In genomic region chr6:87589718-87590393, GRCm38 (mm10) we compare ENCODE assay signal across 8 mouse cellular contexts. TPM values are rescaled to one million over a fixed set of nuclear protein-coding genes. Genes with fewer than 3 reads are reported as not detected.
DNase-seq lines count a peak whose midpoint lies in the region; ATAC-seq and TF ChIP-seq lines count a peak whose summit lies in the region.

No protein-coding gene starts in this region.

- in situ Hi-C loops in CH12.LX (cut with MboI; ENCODE audit: low pct_ligation_motif_present, low pct_unique_long_range_greater_than_20kb, low sequenced_read_pairs): no loop called here

- dilution Hi-C loops in CH12.LX (cut with MboI; ENCODE audit: extremely low pct_ligation_motif_present, extremely low pct_unique_long_range_greater_than_20kb, low sequenced_read_pairs): no loop called here

- H3K36me3 ChIP-seq in CH12.LX (replicated peaks in 1 of 2; ENCODE audit: control insufficient read depth in 1 of 2, insufficient read depth in 1 of 2, low read length in 1 of 2): no peaks in the 10 kb centered on the region
- no peaks in the 10 kb centered on the region for H3K36me3 ChIP-seq in hindbrain, embryonic 11.5 days (ENCODE audit: control insufficient read depth, insufficient read depth, low read length)

- TF ChIP-seq RAD21 in CH12.LX (IDR thresholded peaks at IDR 0.05; ENCODE audit: low read depth, low read length): no peak

- peak overlapping the region; percentile 65; the same call in 1 of the 2 replicates for H3K4me2 ChIP-seq in CH12.LX (ENCODE audit: insufficient read depth, low read depth, poor library complexity, severe bottlenecking)
- H3K4me2 ChIP-seq in hindbrain, embryonic 11.5 days (replicated peaks; ENCODE audit: low read depth, low read length): peak overlapping the region; percentile 89

- no peak overlapping the region for H3K9ac ChIP-seq in CH12.LX (ENCODE audit: insufficient read depth, low read depth)
- peak overlapping the region; percentile 59; the same call in 1 of the 2 replicates for H3K9ac ChIP-seq in hindbrain, embryonic 11.5 days (ENCODE audit: low read depth, low read length)

- 14% methylated on average over 12 of the region's 12 CpGs for WGBS in hindbrain, embryonic 11.5 days

- H3K9me3 ChIP-seq in CH12.LX (replicated peaks; ENCODE audit: low read length): no peaks in the 10 kb centered on the region
- no peaks in the 10 kb centered on the region for H3K9me3 ChIP-seq in hindbrain, embryonic 11.5 days (ENCODE audit: control insufficient read depth, low read length)

- H3K4me3 ChIP-seq in CH12.LX (replicated peaks in 1 of 3; ENCODE audit: low read depth in 2 of 3, low read length in 2 of 3, poor library complexity in 1 of 3): no peak overlapping the region
- peak overlapping the region; percentile 57 for H3K4me3 ChIP-seq in brown adipose tissue, adult 24 weeks (ENCODE audit: insufficient read depth, low read depth, low read length)
- H3K4me3 ChIP-seq in hindbrain, embryonic 11.5 days (ENCODE audit: low read depth, low read length): peak overlapping the region; percentile 53

- no peaks in the 10 kb centered on the region for H3K79me2 ChIP-seq in CH12.LX (replicated peaks; ENCODE audit: control insufficient read depth, extremely low read depth, insufficient read depth, poor library complexity, severe bottlenecking)

- no peak overlapping the region for H3K27ac ChIP-seq in CH12.LX (ENCODE audit: insufficient read depth, low read depth)
- no peak overlapping the region for H3K27ac ChIP-seq in brown adipose tissue, adult 24 weeks (replicated peaks; ENCODE audit: low read depth, low read length)
- H3K27ac ChIP-seq in hindbrain, embryonic 11.5 days (ENCODE audit: low read depth, low read length): no peak overlapping the region

- peaks cover 4 to 17% of the 10 kb centered on the region in 2 experiments for H3K4me1 ChIP-seq in CH12.LX (ENCODE audit: control insufficient read depth in 1 of 2, insufficient read depth in 2 of 2)
- no peaks in the 10 kb centered on the region for H3K4me1 ChIP-seq in brown adipose tissue, adult 24 weeks (ENCODE audit: control insufficient read depth, insufficient read depth, insufficient read length, low read length)
- no peaks in the 10 kb centered on the region; the same call in 1 of the 2 replicates for H3K4me1 ChIP-seq in hindbrain, embryonic 11.5 days (replicated peaks; ENCODE audit: control insufficient read depth, insufficient read depth, low read length)

- H3K27me3 ChIP-seq in CH12.LX (replicated peaks): peaks cover 11% of the 10 kb centered on the region
- 0 out of 2 replicates have a peak, but pooled peaks cover 2% of the 10 kb centered on the region for H3K27me3 ChIP-seq in hindbrain, embryonic 11.5 days (ENCODE audit: control insufficient read depth, insufficient read depth, low read length)

- intact Hi-C loops in gastrocnemius, postnatal 36 days (cut with DNase I): no loop called here

- no peak for TF ChIP-seq EP300 in CH12.LX (IDR thresholded peaks at IDR 0.05; ENCODE audit: low read length)

- no peak for DNase-seq in CH12.LX (ENCODE audit: extremely low read depth)
- peak; percentile 6 for DNase-seq in hindbrain, embryonic 11.5 days (ENCODE audit: low spot score)
- DNase-seq in cerebellum, adult 11-12 months: no peak
- no peak for DNase-seq in adrenal gland, postnatal 10 days
- no peak for DNase-seq in gastrocnemius, postnatal 36 days

- ATAC-seq in hindbrain, embryonic 11.5 days (ENCODE audit: low FRiP score): peak; percentile 28; the same call in 1 of the 2 replicates
- 0 out of 2 replicates have a peak, but pooled peaks have one; percentile 15 for ATAC-seq in megakaryocyte-erythroid progenitor cell, adult 5-6 weeks (replicated peaks; ENCODE audit: low FRiP score, low TSS enrichment, poor library complexity, severe bottlenecking)
- no peak for ATAC-seq in inflammation-experienced regulatory T-cells, adult 6 months

- no peak for TF ChIP-seq CTCF in CH12.LX (conservative IDR thresholded peaks at IDR 0.05 in 1 of 2, IDR thresholded peaks at IDR 0.05 in 1 of 2; ENCODE audit: low read depth in 2 of 2, low read length in 2 of 2)

- no peak for TF ChIP-seq POLR2A in CH12.LX (IDR thresholded peaks at IDR 0.05; ENCODE audit: low read depth, low read length)

TF ChIP-seq in CH12.LX, 34 proteins besides CTCF, POLR2A, EP300 and RAD21:
- TF ChIP-seq MXI1 (IDR thresholded peaks at IDR 0.05; ENCODE audit: low read depth, low read length) (no peak), MAZ (IDR thresholded peaks at IDR 0.05; ENCODE audit: low read depth, low read length) (no peak), ZNF384 (IDR thresholded peaks at IDR 0.05; ENCODE audit: low read depth, low read length) (no peak), HCFC1 (IDR thresholded peaks at IDR 0.05; ENCODE audit: low read depth, low read length) (no peak), NRF1 (IDR thresholded peaks at IDR 0.05; ENCODE audit: low read depth, low read length) (no peak)

RNA-seq across cellular contexts. Expression of gene Prokr1, which starts 0.7 kb away (rescaled TPM):
- total RNA-seq in CH12.LX (2012; rRNA removed) (0.08 TPM in 2 replicates), CH12.LX (2014; rRNA removed) (not detected in 2 replicates)
- polyA plus RNA-seq in CH12.LX (2012; ENCODE audit: insufficient read length, low read depth): 0.14 TPM in 1 of 2 replicates, not detected in the other
- polyA plus RNA-seq in brown adipose tissue, adult 24 weeks (2012; ENCODE audit: insufficient read depth, insufficient read length, missing spikeins): 0.24 TPM in 1 of 2 replicates, not detected in the other
- 2.8 and 3.6 TPM in 2 replicates for polyA plus RNA-seq in hindbrain, embryonic 11.5 days (2014; fragmentation: Nextera tagmentation; extraction: Ambion mirVana)
- 0.27 and 2.0 TPM in 2 replicates for total RNA-seq in megakaryocyte-erythroid progenitor cell, adult 5-6 weeks (2014; fragmentation: Nextera tagmentation)
- total RNA-seq in megakaryocyte-erythroid progenitor cell, adult 5-6 weeks (2017): 0.85 and 1.4 TPM in 2 replicates
- polyA plus RNA-seq in inflammation-experienced regulatory T-cells, adult 6 months (2017; shearing (Covaris generic)): not detected
- total RNA-seq in adrenal gland, postnatal 10 days (2021): 1 to 10 TPM in 1 of 2 experiments, under 1 TPM in 1; 0.57 to 1.3 TPM
- total RNA-seq in gastrocnemius, postnatal 36 days (2021): 1 to 10 TPM; 1.9 to 3.1 TPM

RNA-seq across cellular contexts. Expression of gene Arhgap25, which starts 56.8 kb away (rescaled TPM):
- 9.3 and 11.7 TPM in 2 replicates for total RNA-seq in CH12.LX (2012; rRNA removed)
- 11.2 and 12.5 TPM in 2 replicates for total RNA-seq in CH12.LX (2014; rRNA removed)
- polyA plus RNA-seq in CH12.LX (2012; ENCODE audit: insufficient read length, low read depth): 16.5 TPM in 2 replicates
- 1.5 and 2.3 TPM in 2 replicates for polyA plus RNA-seq in brown adipose tissue, adult 24 weeks (2012; ENCODE audit: insufficient read depth, insufficient read length, missing spikeins)
- polyA plus RNA-seq in hindbrain, embryonic 11.5 days (2014; fragmentation: Nextera tagmentation; extraction: Ambion mirVana): 2.6 and 3.2 TPM in 2 replicates
- 4.4 and 6.9 TPM in 2 replicates for total RNA-seq in megakaryocyte-erythroid progenitor cell, adult 5-6 weeks (2014; fragmentation: Nextera tagmentation)
- total RNA-seq in megakaryocyte-erythroid progenitor cell, adult 5-6 weeks (2017): 8.5 and 9.0 TPM in 2 replicates
- polyA plus RNA-seq in inflammation-experienced regulatory T-cells, adult 6 months (2017; shearing (Covaris generic)): 100 to 1,000 TPM in 2 of 3 experiments, 10 to 100 TPM in 1; 77.8 to 111 (median 105) TPM
- total RNA-seq in adrenal gland, postnatal 10 days (2021): 1 to 10 TPM; 7.5 to 8.3 TPM
- 1 to 10 TPM; 1.1 to 1.3 TPM for total RNA-seq in gastrocnemius, postnatal 36 days (2021)

Comparison
In these comparisons a context has a peak if more than half of its experiments do, and no peak if none do; other contexts are left out.
1. H3K4me3 ChIP-seq: peak in brown adipose tissue, adult 24 weeks (single experiment) and hindbrain, embryonic 11.5 days (single experiment); none in CH12.LX (0 of 3).